Mouse (Mus musculus) E14TG2a.4 (cell line): Measurements from ENCODE around the gene Soga1.

Source experiments
- CTCF ChIP-seq: conservative IDR thresholded peaks from 2 replicates; pipeline ENCODE4 v1.5.1; 2014; ENCODE audit warnings: low read length
- NANOG ChIP-seq: IDR thresholded peaks from 2 replicates; pipeline ENCODE4 v1.6.1; 2014; ENCODE audit warnings: borderline replicate concordance, low read length, mixed read lengths
- POU5F1 ChIP-seq: IDR thresholded peaks from 2 replicates; pipeline ENCODE4 v1.6.1; 2014; ENCODE audit warnings: low read length, borderline replicate concordance

DNA sequence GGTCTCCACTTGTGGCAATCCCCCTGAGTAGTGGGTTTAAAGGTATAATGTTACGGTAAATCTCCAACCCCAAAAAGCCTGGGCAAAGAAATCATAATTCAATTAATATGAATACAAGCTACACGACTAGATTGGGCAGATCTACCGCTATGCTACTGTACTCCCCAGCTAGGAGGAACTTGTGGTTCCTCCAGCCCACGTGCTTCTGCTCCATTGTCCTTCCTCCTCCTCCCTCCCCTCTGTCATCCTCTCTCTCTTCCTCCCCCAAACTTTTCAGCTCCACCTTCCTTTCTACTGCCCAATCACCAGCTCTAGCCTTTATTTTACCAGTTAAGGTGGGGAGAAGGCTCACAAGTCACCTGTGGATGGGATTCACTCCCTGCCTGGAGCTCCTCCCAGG is 29.2 kb upstream of the Soga1 start:
- no peak for TF ChIP-seq CTCF
- TF ChIP-seq POU5F1, result no peak
- no peak for TF ChIP-seq NANOG
